Mouse (Mus musculus): ENCODE measurements around the gene Ttf2. TPM values are rescaled to one million over a fixed set of nuclear protein-coding genes. Genes with fewer than 3 reads are reported as not detected.

Gene Ttf2
- total RNA-seq, 2 experiments from 2014 or later: 0.96 to 1.5 TPM

DNA sequence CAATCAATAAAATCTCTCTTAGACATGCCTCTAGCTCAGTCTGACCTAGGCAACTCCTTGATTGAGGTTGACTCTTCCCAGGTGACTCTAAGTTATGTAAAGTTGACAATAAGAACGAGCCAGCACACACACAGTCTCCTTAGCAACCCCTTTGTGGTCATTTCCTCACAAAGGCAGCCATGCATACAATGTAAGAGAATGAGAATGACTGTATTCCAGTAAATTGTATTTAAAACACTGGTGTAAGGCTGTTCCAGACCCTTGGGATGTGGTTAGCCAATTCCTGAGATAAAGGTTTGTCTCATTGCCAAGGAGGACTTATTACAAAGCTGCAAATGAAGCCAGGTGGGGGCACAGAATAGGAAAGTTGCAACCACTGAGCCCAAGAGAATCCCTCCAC, 20.8 kb upstream of the Ttf2 start:
- no peak for DNase-seq (ENCODE audit: low spot score in 2 of 2)
- intact Hi-C loops (cut with DNase I): no loop called here

DNA sequence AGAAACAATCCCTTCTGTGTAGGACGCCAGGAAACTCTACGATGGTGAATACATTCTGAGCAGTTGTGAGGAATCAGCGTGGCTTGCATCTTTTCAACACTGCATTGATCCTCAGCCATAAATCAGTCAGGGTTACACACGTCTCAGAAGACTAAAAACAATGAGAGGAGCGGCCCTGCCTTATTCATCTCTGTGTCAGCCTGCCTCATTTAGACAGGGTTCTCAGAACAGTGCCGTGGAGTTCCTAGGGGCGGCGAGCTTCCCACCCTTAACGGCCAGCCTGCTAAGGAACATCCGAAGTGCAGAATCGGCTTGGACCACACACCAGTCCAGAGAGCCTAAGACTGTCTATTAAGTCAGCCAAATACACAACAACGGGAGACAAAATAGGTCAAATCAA, 20.0 kb upstream of the Ttf2 start:
- DNase-seq (ENCODE audit: low spot score in 2 of 2): no peak
- intact Hi-C loops (cut with DNase I): no loop called here

DNA sequence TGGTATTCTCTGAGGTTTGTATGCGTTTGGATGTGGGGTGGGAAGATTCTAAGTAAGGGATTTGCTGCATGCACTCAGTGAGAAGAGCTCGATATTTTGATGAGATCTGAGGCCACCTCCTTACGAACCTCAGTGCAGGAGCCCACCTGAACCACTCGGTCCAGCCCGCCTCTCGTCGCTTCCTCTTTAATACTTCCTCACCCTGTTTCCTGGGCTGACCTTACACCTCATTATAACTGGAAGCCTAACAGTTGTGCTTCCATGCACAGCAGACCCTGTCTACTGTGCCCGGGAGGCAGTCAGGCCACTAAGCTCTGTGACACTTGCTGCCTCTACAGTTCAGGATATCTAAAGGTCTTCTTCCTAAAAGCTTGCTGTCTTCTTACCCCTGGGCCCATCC, 9.8 kb upstream of the Ttf2 start:
- DNase-seq (ENCODE audit: low spot score in 2 of 2): no peak
- intact Hi-C loops (cut with DNase I): no loop called here

DNA sequence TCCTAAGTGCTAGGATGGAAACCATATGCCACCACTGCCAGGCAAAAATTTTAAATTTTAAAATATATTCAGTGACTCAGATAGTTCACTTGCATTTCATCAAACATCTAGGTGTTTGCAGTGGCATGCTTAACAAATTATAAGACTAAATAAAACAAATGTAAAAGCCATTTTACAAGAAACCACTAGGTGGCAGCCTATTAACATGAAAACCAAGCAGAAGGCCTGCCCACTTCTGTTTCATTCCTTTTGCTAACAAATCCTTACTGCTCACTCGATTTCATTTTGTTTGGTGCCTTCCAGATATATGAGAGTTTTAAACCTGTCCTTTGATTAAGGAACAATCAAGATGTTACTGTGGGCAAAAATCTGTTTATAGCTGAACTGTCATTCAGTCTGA, 4.4 kb upstream of the Ttf2 start:
- intact Hi-C loops (cut with DNase I): loop anchor here (1.0 to 2.0 kb wide), 4 partner anchors 25 to 489 kb away; no protein-coding TSS in a partner anchor
- peak; percentile 37 to 74 for DNase-seq (ENCODE audit: low spot score in 2 of 2)

DNA sequence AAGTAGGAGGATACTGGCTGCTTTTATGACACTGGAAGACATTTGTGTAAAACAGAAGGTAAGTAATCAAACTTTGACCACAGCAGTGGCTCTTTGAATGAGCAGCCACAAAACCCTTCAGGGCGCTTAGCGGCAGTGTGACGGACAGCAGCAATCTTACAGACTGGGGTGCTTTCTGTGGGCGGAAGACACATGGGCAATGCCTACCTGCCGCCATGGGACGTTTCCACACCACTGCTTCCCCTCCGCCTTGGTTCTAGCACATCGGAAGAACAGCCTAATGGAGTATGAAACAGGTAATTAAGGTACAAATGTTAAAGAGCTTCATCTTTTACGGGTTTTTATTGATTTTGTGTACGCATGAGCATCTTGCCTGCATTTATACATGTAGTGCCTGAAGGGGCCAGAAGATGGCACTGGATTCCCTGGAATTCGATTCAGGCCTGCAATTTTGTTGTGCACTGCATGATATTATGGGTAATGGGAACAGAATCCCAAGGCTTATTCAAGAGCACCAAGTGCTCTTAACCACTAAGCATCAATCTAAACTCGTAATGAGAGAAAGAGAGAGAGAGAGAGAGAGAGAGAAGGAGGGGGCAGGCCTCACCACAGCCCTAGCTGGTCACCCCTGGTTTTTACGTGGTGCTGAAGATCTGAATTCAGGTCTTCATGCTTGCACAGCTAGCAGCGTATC, 5.5 kb downstream of the Ttf2 start:
- intact Hi-C loops (cut with DNase I): loop anchor here (5.0 kb wide), 1 partner anchor 848 kb away; no protein-coding TSS in a partner anchor
- peak; percentile 61 to 76 for DNase-seq (ENCODE audit: low spot score in 2 of 2)

DNA sequence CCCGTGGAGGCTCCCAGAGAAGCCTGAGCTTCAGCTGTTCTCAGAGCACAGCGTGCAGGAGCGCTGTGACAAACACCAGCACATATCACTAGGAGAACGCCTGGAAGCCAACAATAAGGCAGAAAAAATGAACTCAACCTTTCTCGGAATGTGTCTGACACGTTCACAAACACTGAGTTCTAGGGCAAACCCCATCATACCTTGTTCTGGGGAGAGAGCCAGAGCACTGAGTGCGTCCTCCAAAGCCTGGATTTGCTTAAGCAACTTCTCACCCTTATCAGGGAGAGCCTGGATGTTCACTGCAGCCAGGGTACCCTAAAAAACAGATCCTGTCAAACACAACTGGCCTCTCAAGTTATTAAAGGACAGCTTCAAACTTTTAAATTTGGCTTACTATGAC, 8.0 kb downstream of the Ttf2 start:
- DNase-seq (ENCODE audit: low spot score in 2 of 2): no peak
- intact Hi-C loops (cut with DNase I): loop anchor here (5.0 kb wide), 1 partner anchor 851 kb away; no protein-coding TSS in a partner anchor

GRCm38 (mm10) chr3:100961007-100961406, 8.5 kb downstream of the Ttf2 start:
- intact Hi-C loops (cut with DNase I): loop anchor here (5.0 kb wide), 1 partner anchor 851 kb away; no protein-coding TSS in a partner anchor
- no peak for DNase-seq (ENCODE audit: low spot score in 2 of 2)

DNA sequence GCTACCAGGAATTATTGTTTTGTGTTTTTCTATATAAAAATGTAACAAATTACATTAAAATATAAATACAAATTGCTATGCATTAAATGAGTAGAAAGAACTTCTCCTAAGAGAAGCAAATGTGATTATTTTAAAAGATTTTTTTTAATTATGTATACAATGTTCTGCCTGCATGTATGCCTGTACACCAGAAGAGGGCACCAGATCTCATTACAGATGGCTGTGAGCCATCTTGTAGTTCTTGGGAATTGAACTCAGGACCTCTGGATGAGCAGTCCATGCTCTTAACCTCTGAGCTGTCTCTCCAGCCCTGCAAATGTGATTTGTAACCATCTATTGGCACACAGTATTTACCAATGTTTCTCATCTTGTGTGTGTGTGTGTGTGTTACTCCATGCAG, 14.8 kb downstream of the Ttf2 start:
- no peak for DNase-seq (ENCODE audit: low spot score in 2 of 2)
- intact Hi-C loops (cut with DNase I): loop anchor here (5.0 kb wide), 1 partner anchor 187 kb away; no protein-coding TSS in a partner anchor

DNA sequence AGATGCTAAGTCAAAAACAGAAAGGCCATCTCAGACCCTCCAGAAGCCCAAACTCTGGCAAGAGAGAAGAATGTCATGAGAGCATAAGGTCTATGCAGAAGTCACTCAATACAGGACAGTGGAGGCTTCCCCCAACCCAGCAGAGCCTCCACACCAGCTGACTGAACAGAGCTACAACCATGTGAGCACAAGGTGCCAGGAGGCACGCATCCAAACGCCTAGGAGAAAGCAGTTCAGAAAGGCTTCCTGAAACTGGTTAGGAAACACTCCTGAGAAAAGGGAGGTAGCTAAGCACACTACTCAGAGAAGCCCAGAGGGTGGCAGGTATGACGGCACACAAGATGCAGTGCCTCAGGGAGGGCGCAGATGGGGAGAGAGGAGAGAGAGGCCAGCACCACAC, 17.9 kb downstream of the Ttf2 start:
- DNase-seq (ENCODE audit: low spot score in 2 of 2): peak in 1 of 2 experiments; percentile 28
- intact Hi-C loops (cut with DNase I): loop anchor here (5.0 kb wide), 1 partner anchor 184 kb away; no protein-coding TSS in a partner anchor

GRCm38 (mm10) chr3:100947286-100947685, 22.2 kb downstream of the Ttf2 start:
- intact Hi-C loops (cut with DNase I): no loop called here
- no peak for DNase-seq (ENCODE audit: low spot score in 2 of 2)

- intact Hi-C loops (cut with DNase I): no loop called here
- no peak for DNase-seq (ENCODE audit: low spot score in 2 of 2)
Measured at GRCm38 (mm10) chr3:100940496-100941037, 28.9 kb downstream of the Ttf2 start.

GRCm38 (mm10) chr3:100938211-100938610, 31.3 kb downstream of the Ttf2 start:
- intact Hi-C loops (cut with DNase I): no loop called here
- DNase-seq (ENCODE audit: low spot score in 2 of 2): no peak

GRCm38 (mm10) chr3:100936201-100936600, 33.3 kb downstream of the Ttf2 start:
- DNase-seq (ENCODE audit: low spot score in 2 of 2): no peak
- intact Hi-C loops (cut with DNase I): no loop called here

- no peak for DNase-seq (ENCODE audit: low spot score in 2 of 2)
- intact Hi-C loops (cut with DNase I): no loop called here
Measured at GRCm38 (mm10) chr3:100935521-100935920, 33.9 kb downstream of the Ttf2 start.

- DNase-seq (ENCODE audit: low spot score in 2 of 2): no peak
- intact Hi-C loops (cut with DNase I): no loop called here
Measured at GRCm38 (mm10) chr3:100932077-100932944, 37.2 kb downstream of the Ttf2 start.

- intact Hi-C loops (cut with DNase I): no loop called here
- no peak for DNase-seq (ENCODE audit: low spot score in 2 of 2)
Measured at GRCm38 (mm10) chr3:100931332-100932076, 38.0 kb downstream of the Ttf2 start.

DNA sequence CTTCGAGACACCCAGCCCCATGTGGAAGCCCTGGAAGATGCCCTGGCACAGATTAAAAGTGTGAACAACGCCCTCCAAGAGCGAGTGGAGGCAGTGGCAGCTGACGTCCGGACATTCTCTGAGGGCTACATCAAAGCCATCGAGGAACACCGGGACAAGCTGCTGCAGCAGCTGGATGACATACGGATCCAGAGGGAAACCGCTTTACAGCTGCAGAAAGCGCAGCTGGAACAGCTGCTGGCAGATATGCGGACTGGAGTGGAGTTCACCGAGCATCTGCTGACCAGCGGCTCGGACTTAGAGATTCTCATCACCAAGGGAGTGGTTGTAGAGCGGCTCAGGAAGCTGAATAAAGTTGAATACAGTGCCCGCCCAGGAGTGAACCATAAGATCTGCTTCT, 44.3 kb downstream of the Ttf2 start:
- DNase-seq (ENCODE audit: low spot score in 2 of 2): no peak
- intact Hi-C loops (cut with DNase I): no loop called here

GRCm38 (mm10) chr3:100924065-100924732, 45.3 kb downstream of the Ttf2 start:
- DNase-seq (ENCODE audit: low spot score in 2 of 2): peak in 1 of 2 experiments; percentile 66
- intact Hi-C loops (cut with DNase I): no loop called here

Measured in left cerebral cortex, postnatal 25 days (tissue).